Mouse (Mus musculus): ENCODE data around the gene Zfp366. TPM values are rescaled to one million over a fixed set of nuclear protein-coding genes. Genes with fewer than 3 reads are reported as not detected.

Gene Zfp366
- total RNA-seq, 2 experiments from 2014 or later: 3.5 to 4.3 TPM

GRCm38 (mm10) chr13:99283916-99284315 is 99.3 kb downstream of the Zfp366 start:
- intact Hi-C loops (cut with DNase I): no loop called here
- DNase-seq (ENCODE audit: low spot score in 2 of 2): no peak

- intact Hi-C loops (cut with DNase I): no loop called here
- DNase-seq (ENCODE audit: low spot score in 2 of 2): peak; percentile 59 to 76
Measured at GRCm38 (mm10) chr13:99284400-99285160, 100.0 kb downstream of the Zfp366 start.

GRCm38 (mm10) chr13:99285241-99285640 is 100.6 kb downstream of the Zfp366 start:
- intact Hi-C loops (cut with DNase I): no loop called here
- no peak for DNase-seq (ENCODE audit: low spot score in 2 of 2)

GRCm38 (mm10) chr13:99287207-99287606 is 102.6 kb downstream of the Zfp366 start:
- no peak for DNase-seq (ENCODE audit: low spot score in 2 of 2)

GRCm38 (mm10) chr13:99287786-99288185 is 103.2 kb downstream of the Zfp366 start:
- intact Hi-C loops (cut with DNase I): no loop called here
- no peak for DNase-seq (ENCODE audit: low spot score in 2 of 2)

More at GRCm38 (mm10) chr13:99287207-99287606, 102.6 kb downstream of the Zfp366 start:
- intact Hi-C loops (cut with DNase I): no loop called here

- intact Hi-C loops (cut with DNase I): no loop called here
- DNase-seq (ENCODE audit: low spot score in 2 of 2): no peak
Measured at GRCm38 (mm10) chr13:99290766-99291165, 106.1 kb downstream of the Zfp366 start.

GRCm38 (mm10) chr13:99294176-99294575 is 109.6 kb downstream of the Zfp366 start:
- intact Hi-C loops (cut with DNase I): no loop called here
- no peak for DNase-seq (ENCODE audit: low spot score in 2 of 2)

GRCm38 (mm10) chr13:99299921-99300320 is 115.3 kb downstream of the Zfp366 start:
- intact Hi-C loops (cut with DNase I): no loop called here
- peak in 1 of 2 experiments; percentile 28 for DNase-seq (ENCODE audit: low spot score in 2 of 2)

Other genes with a start within 250 kb of the Zfp366 start
- gene 1700024P04Rik, start 200.3 kb upstream of the Zfp366 start, total RNA-seq (2021): not detected
- gene Ptcd2, start 159.9 kb downstream of the Zfp366 start, total RNA-seq (2021): 10 to 100 TPM; 35.6 to 35.7 TPM
- gene Mrps27, start 160.0 kb downstream of the Zfp366 start, total RNA-seq (2021): 10 to 100 TPM; 28.1 to 29.3 TPM

Data from left cerebral cortex, postnatal 25 days (tissue).